Mouse (Mus musculus): ENCODE data around the gene Ptk7. TPM values are rescaled to one million over a fixed set of nuclear protein-coding genes. Genes with fewer than 3 reads are reported as not detected.
A peak's percentile ranks its signal among the peaks of the same experiment; 100 is the strongest.
"Not testable (repeated sequence)": the region's sequence is repeated elsewhere in the genome, so short reads cannot be mapped to it uniquely, and the experiment has no call there.

Gene Ptk7
- polyA plus RNA-seq, 1 experiment = 14.9 TPM

DNA sequence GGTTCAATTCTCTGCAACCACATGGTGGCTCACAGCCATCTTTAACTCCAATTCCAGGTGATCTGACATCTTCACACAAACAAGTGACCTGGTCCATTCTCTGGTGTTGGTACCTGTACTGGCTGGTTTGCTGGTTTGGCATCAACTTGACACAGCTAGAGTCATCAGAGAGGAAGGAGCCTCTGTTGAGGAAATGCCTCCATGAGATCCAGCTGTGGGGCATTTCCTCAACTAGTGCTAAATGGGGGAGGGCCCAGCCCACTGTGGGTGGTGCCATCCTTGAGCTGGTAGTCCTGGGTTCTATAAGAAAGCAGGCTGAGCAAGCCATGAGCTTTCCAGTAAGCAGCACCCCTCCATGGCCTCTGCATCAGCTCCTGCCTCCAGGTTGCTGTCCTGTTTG lies 72.0 kb downstream of the Ptk7 start:
- not testable (repeated sequence) for DNase-seq (ENCODE audit: low spot score)

- DNase-seq (ENCODE audit: low spot score) = no peak
Measured at GRCm38 (mm10) chr17:46556584-46556945, 72.7 kb downstream of the Ptk7 start.

- peak; percentile 77 for DNase-seq (ENCODE audit: low spot score)
Measured at GRCm38 (mm10) chr17:46555673-46556583, 73.4 kb downstream of the Ptk7 start, which contains the start of gene Srf. Gene Srf, minus strand, starts transcription at chr17:46556175.

GRCm38 (mm10) chr17:46554977-46555672 lies 74.2 kb downstream of the Ptk7 start:
- DNase-seq (ENCODE audit: low spot score) = peak; percentile 57

DNA sequence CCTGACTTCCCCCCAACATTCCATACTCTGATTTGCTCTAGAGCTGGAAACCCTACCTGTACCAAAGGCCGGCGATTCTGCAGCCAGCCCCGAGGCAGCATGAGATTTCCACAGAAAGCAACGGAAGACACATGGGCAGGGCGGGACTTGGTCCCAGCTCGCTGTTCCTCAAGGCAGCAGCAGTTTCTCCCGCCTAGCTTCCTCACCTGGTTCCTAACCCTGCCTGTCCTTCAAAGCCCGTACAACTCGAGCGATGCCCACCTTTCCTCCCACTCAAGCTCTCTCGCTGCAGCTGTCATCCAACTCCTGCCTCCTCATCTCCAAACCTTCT lies 74.7 kb downstream of the Ptk7 start:
- no peak for DNase-seq (ENCODE audit: low spot score)

DNA sequence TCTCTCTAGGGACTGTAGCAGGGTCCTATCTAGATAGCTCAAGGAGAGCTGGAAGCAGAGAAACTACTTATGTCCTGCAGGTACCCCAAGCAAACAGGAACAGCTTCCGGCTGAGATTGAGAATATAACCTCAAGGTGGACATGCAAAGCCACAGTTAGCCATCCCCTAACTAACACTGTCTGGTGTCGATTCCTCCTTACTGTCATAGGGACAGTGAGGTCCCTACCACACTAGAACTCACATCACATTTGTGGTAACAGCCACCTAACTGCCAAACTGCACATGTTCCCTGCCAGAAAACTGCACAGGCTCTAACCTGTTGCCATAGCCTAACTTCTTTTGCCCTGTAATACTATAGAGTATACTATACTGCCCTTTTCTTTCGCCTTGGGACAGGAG lies 75.4 kb downstream of the Ptk7 start:
- DNase-seq (ENCODE audit: low spot score) = no peak

- no peak for DNase-seq (ENCODE audit: low spot score)
Measured at GRCm38 (mm10) chr17:46553469-46553868, 75.8 kb downstream of the Ptk7 start.

- DNase-seq (ENCODE audit: low spot score) = peak; percentile 88
Measured at GRCm38 (mm10) chr17:46552841-46553423, 76.4 kb downstream of the Ptk7 start.

DNA sequence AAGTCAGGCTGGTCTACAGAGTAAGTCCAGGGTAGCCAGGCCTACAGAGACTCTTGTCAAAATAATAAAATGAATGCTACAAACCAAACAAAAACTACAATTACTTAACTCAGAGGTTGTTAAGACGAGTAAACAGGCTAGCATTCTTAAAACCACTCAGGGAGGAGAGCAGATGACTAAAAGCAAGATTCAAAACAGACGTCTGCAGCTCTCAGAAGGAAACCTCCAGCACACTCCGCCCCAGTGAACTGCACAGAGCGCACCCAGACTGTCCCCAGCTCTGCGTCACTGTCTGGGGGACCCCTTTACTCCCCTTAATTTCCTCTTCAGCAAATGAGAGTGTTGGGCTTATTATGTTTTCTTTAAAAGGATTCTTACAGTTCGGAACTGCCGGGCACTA lies 77.2 kb downstream of the Ptk7 start:
- no peak for DNase-seq (ENCODE audit: low spot score)

DNA sequence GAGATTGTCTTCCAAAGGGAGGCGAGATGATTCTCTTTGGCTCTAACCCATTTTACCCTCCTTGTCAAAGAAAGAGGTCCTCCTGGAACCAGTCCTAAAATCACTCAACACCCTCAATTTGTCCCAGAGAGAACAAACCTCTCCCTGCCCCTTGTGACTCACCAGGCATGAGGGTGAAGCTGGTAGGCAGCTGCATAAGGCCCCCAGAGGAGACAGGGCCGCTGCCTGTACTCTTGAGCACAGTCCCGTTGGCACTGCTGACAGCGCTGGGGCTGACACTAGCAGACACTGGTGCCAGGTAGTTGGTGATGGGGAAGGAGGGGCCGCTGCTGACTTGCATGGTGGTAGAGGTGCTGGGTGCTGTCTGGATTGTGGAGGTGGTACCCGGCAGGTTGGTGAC lies 77.9 kb downstream of the Ptk7 start:
- no peak for DNase-seq (ENCODE audit: low spot score)

DNA sequence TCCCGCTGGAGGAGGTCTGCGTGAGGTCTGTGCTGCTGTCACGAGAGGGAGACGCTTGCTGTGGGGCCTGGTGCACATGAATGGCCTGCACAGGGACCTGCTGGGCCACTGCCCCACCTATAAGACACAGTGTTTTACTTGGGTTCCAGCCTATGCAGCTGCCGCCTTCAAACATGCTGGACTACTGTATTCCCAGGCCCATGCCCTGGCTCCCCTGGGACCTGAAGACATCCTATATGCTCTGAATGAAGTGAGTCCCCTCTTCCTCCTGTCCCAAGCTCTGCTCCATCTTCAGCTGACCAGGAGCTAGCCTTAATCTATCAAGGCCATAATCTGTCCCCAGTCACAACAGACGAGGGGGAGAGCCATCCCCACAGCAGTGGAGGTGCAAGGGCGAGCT lies 78.4 kb downstream of the Ptk7 start:
- no peak for DNase-seq (ENCODE audit: low spot score)

- no peak for DNase-seq (ENCODE audit: low spot score)
Measured at GRCm38 (mm10) chr17:46549642-46550041, 79.7 kb downstream of the Ptk7 start.

DNA sequence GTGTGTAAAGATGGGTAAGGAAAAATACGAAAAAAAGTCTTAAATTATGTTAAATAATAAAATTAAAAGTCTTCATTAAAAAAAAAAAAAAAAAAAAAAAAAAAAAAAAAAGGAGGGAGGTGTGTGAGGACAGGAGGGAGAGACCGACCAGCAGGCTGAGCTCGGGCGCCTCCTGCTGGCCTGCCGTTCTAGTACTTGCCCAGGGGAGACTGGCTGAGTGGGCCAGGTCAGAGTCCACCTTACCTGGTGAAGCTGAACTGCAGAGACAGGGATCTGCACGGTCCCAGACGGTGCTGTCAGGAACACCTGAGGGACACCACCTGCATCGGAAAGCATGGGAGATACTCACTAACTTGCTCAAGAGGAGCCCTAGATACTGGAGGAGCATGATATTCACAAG lies 80.1 kb downstream of the Ptk7 start:
- no peak for DNase-seq (ENCODE audit: low spot score)

DNA sequence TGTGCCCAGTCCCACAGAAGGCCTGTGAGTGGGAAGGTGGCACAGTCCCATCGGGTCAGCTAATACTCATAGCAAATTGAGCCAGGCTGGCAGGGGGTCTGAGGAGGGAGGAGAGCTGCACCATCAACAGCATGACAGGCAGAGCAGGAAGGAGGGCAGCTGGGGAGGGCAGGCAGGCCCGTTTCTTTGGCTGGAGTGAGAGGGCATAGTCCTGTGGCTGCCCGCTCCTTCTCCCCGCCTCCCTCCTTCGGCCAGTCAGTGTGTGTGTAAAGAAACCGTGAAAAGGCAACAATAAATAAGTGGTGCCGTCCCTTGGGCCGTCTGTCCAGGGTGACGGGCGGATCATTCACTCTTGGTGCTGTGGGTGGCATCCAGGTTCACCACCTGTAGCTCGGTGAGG lies 80.6 kb downstream of the Ptk7 start:
- no peak for DNase-seq (ENCODE audit: low spot score)

DNA sequence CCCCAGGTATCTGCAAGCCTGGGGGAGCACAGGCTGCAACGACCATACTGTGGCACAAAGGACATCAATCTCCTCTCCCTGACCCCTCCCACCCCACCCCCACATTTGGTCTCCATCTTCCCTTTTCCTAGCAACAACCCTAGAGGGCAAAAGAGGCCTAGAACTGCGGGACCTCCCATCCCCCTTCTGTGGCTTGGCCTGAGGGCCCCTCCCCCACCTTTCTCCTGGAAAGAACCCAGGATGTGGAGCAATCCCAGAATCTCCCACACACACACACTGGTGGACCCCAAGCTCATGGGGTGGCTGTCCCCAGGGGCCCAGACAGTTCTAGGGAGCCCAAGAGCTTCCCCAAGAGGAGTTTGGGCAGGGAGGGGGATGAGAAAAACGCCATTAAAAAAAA lies 81.4 kb downstream of the Ptk7 start:
- DNase-seq (ENCODE audit: low spot score) = no peak

GRCm38 (mm10) chr17:46546995-46547394 lies 82.3 kb downstream of the Ptk7 start:
- DNase-seq (ENCODE audit: low spot score) = no peak

DNA sequence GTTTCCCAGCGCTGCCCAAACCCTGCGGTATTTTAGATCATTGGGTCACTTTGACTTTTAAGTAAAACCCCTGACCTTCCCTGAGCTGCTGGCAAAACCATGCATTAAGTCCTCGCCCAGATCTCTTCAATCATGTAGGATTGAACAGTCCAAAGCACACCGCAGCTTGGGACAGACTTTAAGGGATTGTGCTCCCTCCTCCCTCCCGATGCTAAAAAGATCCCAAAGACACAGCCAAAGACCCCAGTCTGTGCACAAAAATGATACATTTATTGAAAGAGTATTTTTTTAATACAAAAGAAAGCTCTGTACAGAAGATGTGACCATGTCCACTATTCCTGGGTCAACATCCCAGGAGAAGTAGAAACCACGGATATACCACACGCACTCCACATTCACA lies 82.7 kb downstream of the Ptk7 start:
- no peak for DNase-seq (ENCODE audit: low spot score)

GRCm38 (mm10) chr17:46545813-46546564 lies 83.3 kb downstream of the Ptk7 start, which contains the start of gene Cul9:
Gene Cul9, minus strand, starts transcription at chr17:46546388.
- peak; percentile 65 for DNase-seq (ENCODE audit: low spot score)

GRCm38 (mm10) chr17:46543661-46544060 lies 85.6 kb downstream of the Ptk7 start:
- no peak for DNase-seq (ENCODE audit: low spot score)

DNA sequence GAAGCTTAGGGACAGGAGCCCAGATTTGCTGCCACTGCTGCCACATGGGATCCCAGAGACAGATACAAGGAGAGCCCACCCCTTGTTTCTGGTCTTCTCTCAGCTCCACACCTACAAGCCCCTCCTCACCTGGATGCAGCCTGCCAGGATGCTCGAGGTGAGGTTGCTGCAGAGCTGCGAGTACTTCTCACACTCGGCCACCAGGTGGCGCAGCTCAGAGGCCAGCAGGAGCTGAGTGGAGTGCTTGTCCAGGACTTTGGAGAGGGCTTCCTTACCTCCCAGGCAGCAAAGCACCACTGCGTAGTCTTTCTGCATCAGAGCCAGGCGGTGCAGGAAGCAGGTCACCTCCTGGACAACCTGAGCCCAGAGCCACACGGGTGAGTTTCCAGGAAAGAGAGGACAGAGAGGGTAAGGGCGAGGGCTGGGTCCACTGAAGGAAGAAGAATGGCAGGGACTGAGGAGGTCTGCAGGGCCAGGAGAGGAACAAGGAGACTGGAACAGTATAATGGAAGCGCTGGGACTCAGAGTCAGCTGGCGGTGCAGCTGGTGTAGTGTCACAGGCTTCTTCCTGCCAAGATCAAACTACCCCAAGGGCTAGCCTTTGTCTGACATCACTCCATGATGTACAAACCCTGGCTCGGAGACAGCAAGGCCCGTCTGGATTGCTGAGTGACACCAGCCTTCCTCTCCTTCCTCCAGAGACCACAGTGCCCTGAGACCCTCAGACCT lies 103.6 kb downstream of the Ptk7 start:
- DNase-seq (ENCODE audit: low spot score) = peak; percentile 61

DNA sequence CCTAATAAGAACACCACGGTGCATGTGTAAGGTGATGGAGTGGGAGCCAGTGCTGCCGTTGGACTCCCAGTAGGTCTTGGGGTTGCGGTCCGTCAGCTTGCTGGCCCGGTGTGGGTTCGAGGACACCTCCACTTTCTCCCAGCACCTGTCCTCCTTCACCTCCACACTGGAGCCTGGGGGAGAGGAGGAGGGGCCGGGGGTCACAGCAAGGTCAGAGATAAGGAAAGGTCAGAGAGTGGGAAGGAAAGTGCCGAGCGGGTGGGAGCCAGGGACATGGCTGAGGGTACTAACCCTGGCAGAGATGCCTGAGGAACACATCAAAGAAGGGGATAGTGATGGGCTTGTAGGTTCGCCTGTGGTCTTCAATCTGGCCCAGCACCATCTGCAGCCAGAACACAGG lies 104.2 kb downstream of the Ptk7 start:
- peak; percentile 17 for DNase-seq (ENCODE audit: low spot score)

Measured in urinary bladder, adult 2 months (tissue).